ENCODE assay signal across 8 mouse cellular contexts in genomic region chr14:34311021-34311631, GRCm38 (mm10). TPM values are rescaled to one million over a fixed set of nuclear protein-coding genes. Genes with fewer than 3 reads are reported as not detected.
DNase-seq lines count a peak whose midpoint lies in the region; ATAC-seq lines count a peak whose summit lies in the region.

No protein-coding gene starts in this region.

- DNase-seq in R1 (ENCODE audit: low read depth, low spot score), result peak; percentile 54
- peak; percentile 62 for DNase-seq in cerebellum, adult 8-10 months
- DNase-seq in frontal cortex, postnatal 25 days (ENCODE audit: low spot score in 2 of 2), result peak; percentile 26 to 39
- peak; percentile 32 to 48 for DNase-seq in left cerebral cortex, postnatal 25 days (ENCODE audit: low spot score in 2 of 2)
- DNase-seq in right cerebral cortex, postnatal 14 days, result peak; percentile 43
- peak; percentile 50 to 67 for DNase-seq in urinary bladder, postnatal 4 days (ENCODE audit: low spot score in 2 of 2)

- intact Hi-C loops in left cerebral cortex, postnatal 25 days (cut with DNase I), result loop anchor here (2.0 to 5.0 kb wide), 2 partner anchors 39 to 192 kb away; partner anchors contain the start of gene Bmpr1a

- H3K9me3 ChIP-seq in hindbrain, embryonic 13.5 days, result no peaks in the 10 kb centered on the region

- H3K27me3 ChIP-seq in hindbrain, embryonic 13.5 days, result no peaks in the 10 kb centered on the region

- peaks cover 30% of the 10 kb centered on the region for H3K4me1 ChIP-seq in hindbrain, embryonic 13.5 days (replicated peaks)

- H3K36me3 ChIP-seq in hindbrain, embryonic 13.5 days, result no peaks in the 10 kb centered on the region

- peak; percentile 55 for ATAC-seq in hindbrain, embryonic 13.5 days (ENCODE audit: low FRiP score)
- ATAC-seq in megakaryocyte-erythroid progenitor cell, adult 5-6 weeks (replicated peaks; ENCODE audit: low FRiP score, low TSS enrichment, poor library complexity, severe bottlenecking), result peak; percentile 66

- H3K4me3 ChIP-seq in hindbrain, embryonic 13.5 days, result peak overlapping the region; percentile 95

- peak overlapping the region; percentile 97 for H3K27ac ChIP-seq in hindbrain, embryonic 13.5 days

- under 1% methylated on average over 47 of the region's 47 CpGs for WGBS in hindbrain, embryonic 13.5 days

- H3K9ac ChIP-seq in hindbrain, embryonic 13.5 days, result peak overlapping the region; percentile 98

- H3K4me2 ChIP-seq in hindbrain, embryonic 13.5 days, result peak overlapping the region; percentile 79

RNA-seq across cellular contexts. Expression of gene Glud1, which starts 0.6 kb away (rescaled TPM):
- 88.5 and 100.0 TPM in 2 replicates for polyA plus RNA-seq in hindbrain, embryonic 13.5 days (2015; fragmentation: Nextera tagmentation; extraction: Ambion mirVana)
- total RNA-seq in left cerebral cortex, postnatal 25 days (2021), result 100 to 1,000 TPM; 267 to 275 TPM
- 38.5 and 40.5 TPM in 2 replicates for total RNA-seq in megakaryocyte-erythroid progenitor cell, adult 5-6 weeks (2014; fragmentation: Nextera tagmentation)
- total RNA-seq in megakaryocyte-erythroid progenitor cell, adult 5-6 weeks (2017), result 34.3 and 37.8 TPM in 2 replicates

RNA-seq across cellular contexts. Expression of gene Shld2, which starts 0.8 kb away (rescaled TPM):
- 5.9 and 8.7 TPM in 2 replicates for polyA plus RNA-seq in hindbrain, embryonic 13.5 days (2015; fragmentation: Nextera tagmentation; extraction: Ambion mirVana)
- total RNA-seq in left cerebral cortex, postnatal 25 days (2021), result 10 to 100 TPM; 11.9 to 12.5 TPM
- total RNA-seq in megakaryocyte-erythroid progenitor cell, adult 5-6 weeks (2014; fragmentation: Nextera tagmentation), result 8.0 and 9.1 TPM in 2 replicates
- total RNA-seq in megakaryocyte-erythroid progenitor cell, adult 5-6 weeks (2017), result 17.1 and 18.0 TPM in 2 replicates

RNA-seq across cellular contexts. Expression of gene Fam25c, which starts 44.1 kb away (rescaled TPM):
- not detected in 2 replicates for polyA plus RNA-seq in hindbrain, embryonic 13.5 days (2015; fragmentation: Nextera tagmentation; extraction: Ambion mirVana)
- not detected for total RNA-seq in left cerebral cortex, postnatal 25 days (2021)
- not detected in 2 replicates for total RNA-seq in megakaryocyte-erythroid progenitor cell, adult 5-6 weeks (2014; fragmentation: Nextera tagmentation)
- not detected in 2 replicates for total RNA-seq in megakaryocyte-erythroid progenitor cell, adult 5-6 weeks (2017)

Comparison
In these comparisons a context has a peak if more than half of its experiments do, and no peak if none do; other contexts are left out.
1. Peak in every context shown above with its lines: DNase-seq, ATAC-seq, H3K4me3 ChIP-seq and H3K27ac ChIP-seq.
2. RNA of gene Glud1, which starts 0.6 kb away (total RNA-seq): 267 to 275 TPM in left cerebral cortex, postnatal 25 days; 34.3 to 40.5 TPM in megakaryocyte-erythroid progenitor cell, adult 5-6 weeks; every median in the first group is over 4 times any median in the second.